Mouse (Mus musculus): ENCODE measurements around the gene Rspo4. TPM values are rescaled to one million over a fixed set of nuclear protein-coding genes. Genes with fewer than 3 reads are reported as not detected.

Gene Rspo4
- polyA plus RNA-seq (2014; fragmentation: Illumina TruSeq; extraction: RNeasy Lipid Tissue Mini Kit (QIAGEN cat#74804); ENCODE audit: low replicate concordance): not detected

DNA sequence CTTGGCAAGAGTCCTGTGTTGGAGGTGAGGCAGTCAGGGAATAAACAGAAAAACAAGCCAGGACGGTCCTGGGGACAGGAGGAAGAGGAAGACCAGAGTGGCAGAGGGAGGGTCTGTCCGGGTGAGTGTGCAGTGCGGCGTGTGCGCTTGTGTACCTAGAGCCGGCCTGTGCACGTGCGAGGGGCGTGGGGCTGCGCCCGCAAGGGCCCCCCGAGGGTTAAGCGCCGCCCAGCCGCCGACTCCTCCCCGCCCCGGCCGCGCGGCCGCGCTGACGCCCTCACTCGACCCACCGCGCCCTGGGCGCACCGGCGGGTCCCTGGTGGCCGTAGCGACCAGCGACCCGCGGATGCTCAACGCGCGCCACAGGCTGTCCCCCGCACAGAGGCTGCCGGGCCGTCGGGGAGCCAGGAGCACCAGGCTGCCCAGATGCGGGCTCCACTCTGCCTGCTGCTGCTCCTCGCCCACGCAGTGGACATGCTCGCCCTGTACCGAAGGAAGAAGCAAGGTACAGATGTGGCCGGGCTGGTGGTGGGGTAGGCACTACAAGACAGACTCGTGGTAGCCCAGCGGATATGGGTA, at the start of gene Rspo4:
Gene Rspo4, plus strand, starts transcription at position 280 of the 579 bp plus-strand sequence.

DNA sequence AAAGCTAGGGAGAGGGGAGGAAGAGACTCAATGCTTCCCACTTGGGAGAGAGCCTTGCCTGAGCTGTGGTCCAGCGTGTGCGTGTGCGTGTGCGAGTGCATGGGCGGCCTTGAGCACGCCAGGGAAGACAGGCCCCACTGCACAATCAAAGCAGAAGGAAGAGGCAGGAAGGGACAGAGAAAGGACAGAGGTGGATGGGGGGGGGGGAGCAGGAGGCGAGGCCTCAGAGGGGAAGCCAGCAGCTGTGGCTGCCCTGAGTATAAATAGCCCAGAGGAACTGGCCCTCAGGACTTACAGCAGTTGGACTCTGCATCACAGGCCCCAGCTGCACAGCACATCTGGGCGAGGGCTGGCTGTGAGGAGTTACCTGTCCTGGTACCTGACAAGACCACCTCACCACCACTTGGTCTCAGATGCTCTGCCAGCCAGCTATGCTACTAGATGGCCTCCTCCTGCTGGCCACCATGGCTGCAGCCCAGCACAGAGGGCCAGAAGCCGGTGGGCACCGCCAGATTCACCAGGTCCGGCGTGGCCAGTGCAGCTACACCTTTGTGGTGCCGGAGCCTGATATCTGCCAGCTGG, 68.3 kb downstream of the Rspo4 start, which contains the start of gene Angpt4:
Gene Angpt4, plus strand, starts transcription at position 292 of the 582 bp plus-strand sequence.

Other genes starting within 250 kb of the Rspo4 start
- 0.74 TPM for gene Snph, start 210.3 kb upstream of the Rspo4 start, polyA plus RNA-seq (2014; fragmentation: Illumina TruSeq; extraction: RNeasy Lipid Tissue Mini Kit (QIAGEN cat#74804); ENCODE audit: low replicate concordance)
- gene Rad21l, start 174.4 kb upstream of the Rspo4 start, polyA plus RNA-seq (2014; fragmentation: Illumina TruSeq; extraction: RNeasy Lipid Tissue Mini Kit (QIAGEN cat#74804); ENCODE audit: low replicate concordance): 0.59 TPM
- not detected for gene Tmem74b, start 140.9 kb upstream of the Rspo4 start, polyA plus RNA-seq (2014; fragmentation: Illumina TruSeq; extraction: RNeasy Lipid Tissue Mini Kit (QIAGEN cat#74804); ENCODE audit: low replicate concordance)
- 7.7 TPM for gene Psmf1, start 98.7 kb upstream of the Rspo4 start, polyA plus RNA-seq (2014; fragmentation: Illumina TruSeq; extraction: RNeasy Lipid Tissue Mini Kit (QIAGEN cat#74804); ENCODE audit: low replicate concordance)
- not detected for gene Angpt4, start 68.3 kb downstream of the Rspo4 start, polyA plus RNA-seq (2014; fragmentation: Illumina TruSeq; extraction: RNeasy Lipid Tissue Mini Kit (QIAGEN cat#74804); ENCODE audit: low replicate concordance)
- 0.33 TPM for gene Fam110a, start 137.3 kb downstream of the Rspo4 start, polyA plus RNA-seq (2014; fragmentation: Illumina TruSeq; extraction: RNeasy Lipid Tissue Mini Kit (QIAGEN cat#74804); ENCODE audit: low replicate concordance)
- gene Slc52a3, start 153.6 kb downstream of the Rspo4 start, polyA plus RNA-seq (2014; fragmentation: Illumina TruSeq; extraction: RNeasy Lipid Tissue Mini Kit (QIAGEN cat#74804); ENCODE audit: low replicate concordance): 4.6 TPM
- gene Scrt2, start 238.6 kb downstream of the Rspo4 start, polyA plus RNA-seq (2014; fragmentation: Illumina TruSeq; extraction: RNeasy Lipid Tissue Mini Kit (QIAGEN cat#74804); ENCODE audit: low replicate concordance): not detected